Mouse (Mus musculus) liver, embryonic 14.5 days (tissue): ENCODE measurements around the gene Pcdh19. TPM values are rescaled to one million over a fixed set of nuclear protein-coding genes. Genes with fewer than 3 reads are reported as not detected.

Experiments
- ATAC-seq: fragments of 200-750 bp; cut with Nextera tagmentation; 2 replicates; pipeline ENCODE4 v1.8.0; 2017; ENCODE audit warnings: moderate number of reproducible peaks, mild to moderate bottlenecking, moderate library complexity; ENCODE audit not compliant: insufficient read depth
- DNase-seq, 3 experiments: peaks; one replicate each; pipeline ENCODE4 v3.0.0-alpha.2; 2012 to 2013; ENCODE audit warnings: low read depth in 3 of 3, low spot score in 3 of 3
- H3K27ac ChIP-seq: fragments of 300-500 bp; sonication (generic); 2 replicates; pipeline ENCODE4 v1.5.1; 2014; ENCODE audit warnings: moderate library complexity, mild to moderate bottlenecking, control low read depth, inconsistent platforms
- H3K27me3 ChIP-seq: fragments of 300-500 bp; sonication (generic); 2 replicates; pipeline ENCODE4 v1.6.1; 2014; ENCODE audit warnings: mild to moderate bottlenecking, low read length, moderate library complexity; ENCODE audit not compliant: control insufficient read depth, insufficient read depth
- H3K36me3 ChIP-seq: fragments of 300-500 bp; sonication (generic); replicated peaks from 2 replicates; pipeline ENCODE4 v1.6.1; 2014; ENCODE audit warnings: low read depth; ENCODE audit not compliant: control insufficient read depth, insufficient read depth
- H3K4me1 ChIP-seq, 2 experiments: fragments of 200-500 bp in 1 of 2; fragments of 300-500 bp in 1 of 2; sonication (generic) in 1 of 2; replicated peaks; 2 replicates each; pipeline ENCODE4 v1.6.1; 2012 to 2014; ENCODE audit warnings: antibody characterized with exemption in 1 of 2, inconsistent platforms in 1 of 2, low read length in 1 of 2; ENCODE audit not compliant: control insufficient read depth in 2 of 2, insufficient read depth in 2 of 2
- H3K4me2 ChIP-seq: fragments of 300-500 bp; sonication (generic); 2 replicates; pipeline ENCODE4 v1.6.1; 2014; ENCODE audit warnings: low read depth, mild to moderate bottlenecking, control low read depth, moderate library complexity
- H3K4me3 ChIP-seq, 2 experiments: fragments of 200-500 bp in 1 of 2; fragments of 300-500 bp in 1 of 2; sonication (generic) in 1 of 2; 2 replicates each; pipeline ENCODE4 v1.5.1; 2012 to 2014; ENCODE audit warnings: low read depth in 2 of 2, low read length in 2 of 2, mild to moderate bottlenecking in 2 of 2, control low read depth in 1 of 2, inconsistent platforms in 1 of 2, moderate library complexity in 1 of 2; ENCODE audit not compliant: insufficient read depth in 1 of 2
- H3K9ac ChIP-seq: fragments of 300-500 bp; sonication (generic); replicated peaks from 2 replicates; pipeline ENCODE4 v1.6.1; 2014; ENCODE audit warnings: mild to moderate bottlenecking, control low read depth, moderate library complexity
- H3K9me3 ChIP-seq: fragments of 300-500 bp; sonication (generic); 2 replicates; pipeline ENCODE4 v1.6.1; 2016; ENCODE audit warnings: low read length, mixed read lengths; ENCODE audit not compliant: control insufficient read depth
- CTCF ChIP-seq: IDR thresholded peaks from 2 replicates; pipeline ENCODE4 v1.5.1; 2016; ENCODE audit warnings: antibody characterized with exemption, low read depth, control low read depth
- EP300 ChIP-seq: IDR thresholded peaks from 2 replicates; pipeline ENCODE4 v1.6.1; 2016; ENCODE audit warnings: antibody characterized with exemption, low read depth
- WGBS: fragments of 180-500 bp; shearing (Covaris S2); extraction: QIAGEN DNeasy Blood & Tissue Kit; methylation state at CpG from one replicate; pipeline ENCODE4 v1.1.7; 2014; ENCODE audit not compliant: insufficient replicate concordance; 5-methylcytosine and 5-hydroxymethylcytosine counted together
- polyA plus RNA-seq, 2 experiments: library from polyadenylated mRNA; depleted of rRNA in 1 of 2; stranded (reverse) in 1 of 2; unstranded in 1 of 2; fragments of >200 nt; fragmentation: Nextera tagmentation in 1 of 2; extraction: Ambion mirVana in 1 of 2; gene quantifications; 2 replicates each; pipeline versions ENCODE4 v1.2.1 to v1.2.3; 2012 to 2014

Pcdh19 gene
- polyA plus RNA-seq, 2 experiments, result 0.05 to 0.06 TPM

DNA sequence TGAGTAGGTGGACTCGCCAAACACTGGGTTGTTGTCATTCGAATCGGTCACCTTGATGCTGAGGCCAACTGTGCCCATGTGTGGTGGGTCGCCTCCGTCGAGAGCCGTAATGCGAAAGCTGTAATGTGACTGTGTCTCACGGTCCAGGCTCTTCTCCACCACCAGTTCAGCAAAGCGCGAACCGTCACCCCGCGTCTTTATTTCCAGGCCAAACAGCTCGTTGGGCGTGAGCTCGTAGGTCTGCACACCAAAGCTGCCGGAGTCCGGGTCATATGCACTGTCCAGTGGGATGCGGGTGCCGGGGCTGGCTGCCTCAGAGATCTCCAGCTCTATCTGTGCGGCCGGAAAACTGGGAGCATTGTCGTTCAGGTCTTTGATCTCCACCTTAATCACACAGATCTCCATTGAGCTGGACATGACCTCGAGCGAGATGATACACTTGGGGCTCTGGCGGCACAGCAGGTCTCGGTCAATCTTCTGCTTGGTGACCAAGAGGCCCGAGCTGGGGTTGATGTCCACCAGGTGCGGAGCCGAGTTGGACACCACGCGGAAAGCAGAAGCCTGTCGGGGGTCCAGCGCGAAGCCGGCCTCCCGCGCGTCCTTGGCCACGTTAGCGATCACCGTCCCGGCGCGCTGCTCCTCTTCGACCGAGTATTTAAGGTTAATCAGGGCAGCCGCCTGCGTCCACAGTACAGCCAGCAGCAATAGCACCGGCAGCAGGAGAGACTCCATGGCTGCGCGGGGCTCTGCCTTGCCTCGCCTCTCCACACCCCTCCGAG is 2.1 kb downstream of the Pcdh19 start:
- DNase-seq (no peak), ATAC-seq (no peak)
- H3K4me3 ChIP-seq, result no peak overlapping the region
- no peak overlapping the region for H3K27ac ChIP-seq
- peaks cover 56% of the 10 kb centered on the region for H3K27me3 ChIP-seq
- WGBS, result 16% methylated on average over 53 of the region's 55 CpGs
- no peaks in the 10 kb centered on the region for H3K9me3 ChIP-seq
- no peak overlapping the region for H3K9ac ChIP-seq
- peak overlapping the region; percentile 48; the same call in 1 of the 2 replicates for H3K4me2 ChIP-seq
- no peaks in the 10 kb centered on the region for H3K36me3 ChIP-seq
- TF ChIP-seq CTCF, result no peak
- TF ChIP-seq EP300, result no peak
- no peaks in the 10 kb centered on the region for H3K4me1 ChIP-seq

DNA sequence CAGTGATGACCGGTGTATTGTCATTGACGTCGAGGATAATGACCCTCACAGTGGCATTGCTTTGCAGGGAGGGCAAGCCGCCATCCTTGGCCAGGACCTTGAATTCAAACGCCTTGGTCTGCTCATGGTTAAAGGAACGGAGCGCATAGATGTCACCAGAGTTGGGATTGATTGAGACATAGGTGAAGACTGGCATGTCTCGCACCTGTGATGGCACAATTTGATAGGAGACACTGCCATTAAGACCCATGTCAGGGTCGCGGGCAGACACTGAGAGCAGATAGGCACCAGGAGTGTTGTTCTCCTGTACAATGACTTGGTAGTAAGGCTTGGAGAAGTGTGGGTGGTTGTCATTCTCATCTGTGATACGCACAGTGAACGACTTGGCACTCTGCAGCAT is 3.2 kb downstream of the Pcdh19 start:
- Histone ChIP-seq H3K36me3 (no peaks in the 10 kb centered on the region), H3K4me3 (no peak overlapping the region), H3K4me2 (no peak overlapping the region), H3K9ac (no peak overlapping the region), H3K9me3 (no peaks in the 10 kb centered on the region), H3K4me1 (no peaks in the 10 kb centered on the region), H3K27me3 (peaks cover 49% of the 10 kb centered on the region), H3K27ac (no peak overlapping the region)
- WGBS, result 29% methylated on average over 12 of the region's 12 CpGs
- no peak for TF ChIP-seq EP300
- DNase-seq (no peak), ATAC-seq (no peak)

DNA sequence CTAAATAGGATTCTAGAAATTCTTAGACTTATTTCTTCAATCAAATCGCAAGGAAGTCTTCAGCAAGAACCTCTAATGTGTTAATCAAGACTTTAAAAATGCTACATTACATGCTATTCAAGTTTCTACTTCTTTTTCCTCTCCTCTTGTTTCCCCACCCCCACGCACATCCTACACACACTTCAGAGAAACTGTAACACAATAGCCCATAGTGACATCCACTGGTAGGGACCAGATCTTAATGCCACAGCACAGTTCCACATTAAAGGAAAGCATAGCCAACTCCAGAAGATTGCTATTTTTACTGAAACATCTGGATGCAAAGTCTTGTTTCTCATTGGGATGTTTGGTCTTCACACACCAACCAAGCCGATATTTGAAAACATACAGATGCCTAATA is 4.8 kb downstream of the Pcdh19 start:
- no peak for ATAC-seq

DNA sequence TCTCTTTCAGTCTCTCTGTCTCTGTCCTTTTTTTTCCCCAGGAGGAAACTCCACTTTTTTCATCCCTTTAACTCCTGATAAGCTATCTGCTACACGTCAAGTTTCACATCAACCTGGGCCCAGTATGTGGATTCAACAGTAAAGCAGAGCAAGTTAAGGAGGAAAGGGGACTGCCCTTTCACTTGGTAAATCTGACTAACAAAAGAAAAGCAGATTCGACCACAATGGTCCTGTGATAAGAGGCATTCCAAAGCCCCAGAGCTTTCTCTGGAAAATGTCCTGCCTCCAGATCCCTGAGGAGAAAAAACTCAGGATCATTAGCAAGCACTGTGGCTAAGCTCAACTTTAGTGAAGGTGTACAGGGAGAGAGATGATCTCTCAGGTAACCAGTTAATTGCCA is 13.7 kb downstream of the Pcdh19 start:
- Histone ChIP-seq H3K27ac (no peak overlapping the region), H3K4me2 (no peak overlapping the region), H3K9ac (no peak overlapping the region), H3K4me3 (no peak overlapping the region), H3K9me3 (no peaks in the 10 kb centered on the region), H3K36me3 (no peaks in the 10 kb centered on the region), H3K27me3 (no peaks in the 10 kb centered on the region), H3K4me1 (no peaks in the 10 kb centered on the region)
- ATAC-seq, result no peak
- TF ChIP-seq EP300, result no peak
- TF ChIP-seq CTCF, result no peak
- DNase-seq, result no peak
- WGBS, result 10% methylated on average over 2 of the region's 2 CpGs

More for the DNA sequence above, 4.8 kb downstream of the Pcdh19 start:
- no peak for DNase-seq
- Histone ChIP-seq H3K36me3 (no peaks in the 10 kb centered on the region), H3K4me1 (no peaks in the 10 kb centered on the region), H3K27ac (no peak overlapping the region), H3K9me3 (no peaks in the 10 kb centered on the region), H3K9ac (no peak overlapping the region), H3K4me3 (no peak overlapping the region), H3K4me2 (no peak overlapping the region), H3K27me3 (peaks cover 37% of the 10 kb centered on the region)
- WGBS, result 31% methylated on average over 3 of the region's 3 CpGs
- TF ChIP-seq CTCF, result no peak
- TF ChIP-seq EP300, result no peak

DNA sequence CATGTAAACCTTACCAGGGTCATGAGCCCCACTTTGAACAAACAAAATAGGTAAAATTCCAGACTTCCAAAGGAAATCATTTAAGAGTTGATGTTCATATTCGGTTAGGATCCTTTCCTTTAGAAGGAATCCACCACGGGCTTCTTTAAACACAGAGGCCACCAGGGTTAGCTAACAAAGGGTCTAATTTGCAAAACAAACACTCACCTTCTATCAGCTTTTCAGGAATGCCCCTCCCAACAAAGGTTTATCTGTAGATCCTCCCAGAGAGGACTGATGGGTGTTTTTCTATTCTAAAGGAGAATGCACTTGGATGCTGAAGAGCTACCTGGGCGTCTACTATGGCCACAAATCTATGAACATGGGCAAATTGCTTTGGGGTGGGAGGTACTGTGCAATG is 15.0 kb downstream of the Pcdh19 start:
- Histone ChIP-seq H3K27ac (no peak overlapping the region), H3K4me2 (no peak overlapping the region), H3K36me3 (no peaks in the 10 kb centered on the region), H3K4me1 (no peaks in the 10 kb centered on the region), H3K9me3 (no peaks in the 10 kb centered on the region), H3K27me3 (no peaks in the 10 kb centered on the region), H3K4me3 (no peak overlapping the region), H3K9ac (no peak overlapping the region)
- no peak for ATAC-seq
- no peak for TF ChIP-seq CTCF
- no peak for TF ChIP-seq EP300
- WGBS, result 24% methylated on average over 3 of the region's 3 CpGs
- DNase-seq, result no peak
